Mouse (Mus musculus): ENCODE measurements at regions not wholly inside any gene's neighbourhood (a gene's known extent, or its start where the extent isn't known, plus 50 kb on each side); places are given as distances from the start of the nearest gene placed in this dataset.

- no peak for TF ChIP-seq GATA1 (IDR thresholded peaks at IDR 0.05; ENCODE audit: low read length)
- TF ChIP-seq TAL1 (IDR thresholded peaks at IDR 0.05; ENCODE audit: low read length) = no peak
These were observed 62.3 kb upstream of the Hmga2 start for GRCm38 (mm10) chr10:120538561-120538960.
